Mouse (Mus musculus) G1E (cell line): ENCODE measurements at regions not wholly inside any gene's neighbourhood (a gene's known extent, or its start where the extent isn't known, plus 50 kb on each side); places are given as distances from the start of the nearest gene placed in this dataset.

Experiments used
- CTCF ChIP-seq: IDR thresholded peaks from 2 replicates; pipeline ENCODE4 v1.5.1; 2012; ENCODE audit warnings: low read depth, low read length, inconsistent platforms, mixed read lengths
- GATA1 ChIP-seq: IDR thresholded peaks from 2 replicates; pipeline ENCODE4 v1.6.1; 2012; ENCODE audit warnings: borderline replicate concordance, low read length, inconsistent platforms, mixed read lengths
- GATA2 ChIP-seq: IDR thresholded peaks from 2 replicates; pipeline ENCODE4 v1.6.1; 2012; ENCODE audit warnings: low read depth, low read length, inconsistent platforms, borderline replicate concordance
- POLR2AphosphoS5 ChIP-seq: IDR thresholded peaks from 2 replicates; pipeline ENCODE4 v1.6.1; 2012; ENCODE audit warnings: low read depth, low read length, inconsistent platforms; ENCODE audit not compliant: insufficient replicate concordance
- TAL1 ChIP-seq: conservative IDR thresholded peaks from 2 replicates; pipeline ENCODE4 v1.6.1; 2012; ENCODE audit warnings: low read depth, low read length, inconsistent platforms, mixed read lengths

GRCm38 (mm10) chr2:171969311-171969905 is 73.9 kb downstream of the Cbln4 start:
- TF ChIP-seq CTCF (no peak), GATA1 (no peak), TAL1 (no peak), POLR2AphosphoS5 (no peak), GATA2 (no peak)
